Mouse (Mus musculus) liver, embryonic 14.5 days (tissue): Measurements from ENCODE around the gene Gm49337. TPM values are rescaled to one million over a fixed set of nuclear protein-coding genes. Genes with fewer than 3 reads are reported as not detected.

ENCODE experiments used
- ATAC-seq: fragments of 200-750 bp; cut with Nextera tagmentation; 2 replicates; pipeline ENCODE4 v1.8.0; 2017; ENCODE audit warnings: moderate number of reproducible peaks, mild to moderate bottlenecking, moderate library complexity; ENCODE audit not compliant: insufficient read depth
- DNase-seq, 3 experiments: peaks; one replicate each; pipeline ENCODE4 v3.0.0-alpha.2; 2012 to 2013; ENCODE audit warnings: low read depth in 3 of 3, low spot score in 3 of 3
- H3K27ac ChIP-seq: fragments of 300-500 bp; sonication (generic); 2 replicates; pipeline ENCODE4 v1.5.1; 2014; ENCODE audit warnings: moderate library complexity, mild to moderate bottlenecking, control low read depth, inconsistent platforms
- H3K27me3 ChIP-seq: fragments of 300-500 bp; sonication (generic); 2 replicates; pipeline ENCODE4 v1.6.1; 2014; ENCODE audit warnings: mild to moderate bottlenecking, low read length, moderate library complexity; ENCODE audit not compliant: control insufficient read depth, insufficient read depth
- H3K36me3 ChIP-seq: fragments of 300-500 bp; sonication (generic); replicated peaks from 2 replicates; pipeline ENCODE4 v1.6.1; 2014; ENCODE audit warnings: low read depth; ENCODE audit not compliant: control insufficient read depth, insufficient read depth
- H3K4me1 ChIP-seq, 2 experiments: fragments of 200-500 bp in 1 of 2; fragments of 300-500 bp in 1 of 2; sonication (generic) in 1 of 2; replicated peaks; 2 replicates each; pipeline ENCODE4 v1.6.1; 2012 to 2014; ENCODE audit warnings: antibody characterized with exemption in 1 of 2, inconsistent platforms in 1 of 2, low read length in 1 of 2; ENCODE audit not compliant: control insufficient read depth in 2 of 2, insufficient read depth in 2 of 2
- H3K4me2 ChIP-seq: fragments of 300-500 bp; sonication (generic); 2 replicates; pipeline ENCODE4 v1.6.1; 2014; ENCODE audit warnings: low read depth, mild to moderate bottlenecking, control low read depth, moderate library complexity
- H3K4me3 ChIP-seq, 2 experiments: fragments of 200-500 bp in 1 of 2; fragments of 300-500 bp in 1 of 2; sonication (generic) in 1 of 2; 2 replicates each; pipeline ENCODE4 v1.5.1; 2012 to 2014; ENCODE audit warnings: low read depth in 2 of 2, low read length in 2 of 2, mild to moderate bottlenecking in 2 of 2, control low read depth in 1 of 2, inconsistent platforms in 1 of 2, moderate library complexity in 1 of 2; ENCODE audit not compliant: insufficient read depth in 1 of 2
- H3K9ac ChIP-seq: fragments of 300-500 bp; sonication (generic); replicated peaks from 2 replicates; pipeline ENCODE4 v1.6.1; 2014; ENCODE audit warnings: mild to moderate bottlenecking, control low read depth, moderate library complexity
- H3K9me3 ChIP-seq: fragments of 300-500 bp; sonication (generic); 2 replicates; pipeline ENCODE4 v1.6.1; 2016; ENCODE audit warnings: low read length, mixed read lengths; ENCODE audit not compliant: control insufficient read depth
- CTCF ChIP-seq: IDR thresholded peaks from 2 replicates; pipeline ENCODE4 v1.5.1; 2016; ENCODE audit warnings: antibody characterized with exemption, low read depth, control low read depth
- EP300 ChIP-seq: IDR thresholded peaks from 2 replicates; pipeline ENCODE4 v1.6.1; 2016; ENCODE audit warnings: antibody characterized with exemption, low read depth
- WGBS: fragments of 180-500 bp; shearing (Covaris S2); extraction: QIAGEN DNeasy Blood & Tissue Kit; methylation state at CpG from one replicate; pipeline ENCODE4 v1.1.7; 2014; ENCODE audit not compliant: insufficient replicate concordance; 5-methylcytosine and 5-hydroxymethylcytosine counted together
- polyA plus RNA-seq, 2 experiments: library from polyadenylated mRNA; depleted of rRNA in 1 of 2; stranded (reverse) in 1 of 2; unstranded in 1 of 2; fragments of >200 nt; fragmentation: Nextera tagmentation in 1 of 2; extraction: Ambion mirVana in 1 of 2; gene quantifications; 2 replicates each; pipeline versions ENCODE4 v1.2.1 to v1.2.3; 2012 to 2014

Gm49337 gene
- polyA plus RNA-seq, 2 experiments: not detected

- Histone ChIP-seq H3K9me3 (no peaks in the 10 kb centered on the region), H3K4me1 (no peaks in the 10 kb centered on the region), H3K27ac (no peak overlapping the region), H3K27me3 (no peaks in the 10 kb centered on the region), H3K4me2 (no peak overlapping the region), H3K9ac (no peak overlapping the region), H3K36me3 (no peaks in the 10 kb centered on the region), H3K4me3 (no peak overlapping the region)
- ATAC-seq (peak; percentile 51; the same call in 1 of the 2 replicates), DNase-seq (peak in 1 of 3 experiments; percentile 32)
- 50% methylated on average over 8 of the region's 8 CpGs for WGBS
- peak; percentile 72 for TF ChIP-seq CTCF
- TF ChIP-seq EP300: no peak
Measured at GRCm38 (mm10) chr4:116168617-116169352, 4.4 kb upstream of the Gm49337 start.

DNA sequence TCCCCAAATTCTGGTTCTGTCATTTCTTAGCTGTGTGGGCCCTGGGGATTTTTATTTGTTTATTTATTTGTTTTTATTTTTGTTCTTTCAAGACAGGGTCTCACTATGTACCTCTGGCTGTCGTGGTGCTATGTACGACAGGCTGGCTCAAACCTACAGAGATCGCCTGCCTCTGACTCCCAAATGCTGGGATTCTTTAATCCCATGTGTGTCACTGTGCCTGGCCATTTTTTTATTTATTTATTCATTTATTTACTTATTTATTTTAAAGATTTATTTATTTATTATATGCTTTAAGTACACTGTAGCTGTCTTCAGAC lies 3.9 kb upstream of the Gm49337 start:
- TF ChIP-seq EP300 (no peak), CTCF (no peak)
- H3K4me2 ChIP-seq: no peak overlapping the region
- DNase-seq: no peak
- no peaks in the 10 kb centered on the region for H3K27me3 ChIP-seq
- no peak overlapping the region for H3K27ac ChIP-seq
- 56% methylated on average over 3 of the region's 3 CpGs for WGBS
- H3K9ac ChIP-seq: no peak overlapping the region
- no peaks in the 10 kb centered on the region for H3K36me3 ChIP-seq
- H3K4me3 ChIP-seq: no peak overlapping the region
- no peaks in the 10 kb centered on the region for H3K9me3 ChIP-seq
- peaks cover 2% of the 10 kb centered on the region in 2 experiments; a peak in 2 of 4 replicates for H3K4me1 ChIP-seq
- no peak for ATAC-seq

DNA sequence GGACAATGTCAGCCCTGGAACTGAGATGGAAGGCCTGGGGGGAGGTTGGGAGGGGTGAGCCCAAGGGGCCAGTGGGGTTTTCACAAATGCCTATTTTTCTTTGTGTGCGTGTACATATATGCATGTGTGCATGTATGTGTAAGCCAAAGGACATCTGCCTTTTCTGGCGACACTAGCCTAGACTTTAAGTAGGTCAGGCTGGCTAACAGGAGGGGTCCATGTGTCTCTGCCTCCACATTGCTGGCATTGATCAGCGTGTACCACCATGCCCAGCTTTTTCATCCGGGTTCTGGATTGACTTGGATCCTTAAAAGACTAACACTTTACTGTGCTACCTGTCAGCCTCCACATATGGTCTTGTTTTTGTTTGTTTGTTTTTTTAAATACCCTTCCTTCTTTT lies 568 bp downstream of the Gm49337 start:
- no peak overlapping the region for H3K9ac ChIP-seq
- DNase-seq (no peak), ATAC-seq (no peak)
- no peak overlapping the region for H3K27ac ChIP-seq
- 74% methylated on average over 4 of the region's 4 CpGs for WGBS
- peaks cover 18 to 24% of the 10 kb centered on the region in 2 experiments for H3K4me1 ChIP-seq
- H3K27me3 ChIP-seq: no peaks in the 10 kb centered on the region
- H3K4me3 ChIP-seq: no peak overlapping the region
- TF ChIP-seq CTCF (no peak), EP300 (no peak)
- no peaks in the 10 kb centered on the region for H3K9me3 ChIP-seq
- H3K4me2 ChIP-seq: no peak overlapping the region
- H3K36me3 ChIP-seq: no peaks in the 10 kb centered on the region

- peaks cover 18 to 24% of the 10 kb centered on the region in 2 experiments for H3K4me1 ChIP-seq
- DNase-seq: no peak
- H3K9me3 ChIP-seq: no peaks in the 10 kb centered on the region
- no peak for TF ChIP-seq CTCF
- TF ChIP-seq EP300: no peak
- no peak for ATAC-seq
- H3K4me3 ChIP-seq: no peak overlapping the region
- H3K27ac ChIP-seq: no peak overlapping the region
- no peak overlapping the region for H3K4me2 ChIP-seq
- H3K27me3 ChIP-seq: no peaks in the 10 kb centered on the region
- no peak overlapping the region for H3K9ac ChIP-seq
- WGBS: 33% methylated on average over 6 of the region's 6 CpGs
- no peaks in the 10 kb centered on the region for H3K36me3 ChIP-seq
Measured at GRCm38 (mm10) chr4:116174466-116175116, 1.4 kb downstream of the Gm49337 start.

- Histone ChIP-seq H3K4me3 (no peak overlapping the region), H3K4me2 (no peak overlapping the region; the same call in 1 of the 2 replicates), H3K27ac (no peak overlapping the region), H3K27me3 (no peaks in the 10 kb centered on the region), H3K9ac (no peak overlapping the region; the same call in 1 of the 2 replicates), H3K4me1 (peaks cover 18 to 24% of the 10 kb centered on the region in 2 experiments), H3K36me3 (no peaks in the 10 kb centered on the region), H3K9me3 (no peaks in the 10 kb centered on the region)
- no peak for TF ChIP-seq CTCF
- no peak for TF ChIP-seq EP300
- ATAC-seq (no peak), DNase-seq (no peak)
Measured at GRCm38 (mm10) chr4:116175136-116175535, 2.0 kb downstream of the Gm49337 start.
